Mouse (Mus musculus) left cerebral cortex, postnatal 14 days (tissue): ENCODE measurements around the gene Samd4b. TPM values are rescaled to one million over a fixed set of nuclear protein-coding genes. Genes with fewer than 3 reads are reported as not detected.
A peak's percentile ranks its signal among the peaks of the same experiment; 100 is the strongest.
"Not testable (repeated sequence)": the region's sequence is repeated elsewhere in the genome, so short reads cannot be mapped to it uniquely, and the experiment has no call there.

Experiments
- DNase-seq, 2 experiments: peaks; one replicate each; pipeline ENCODE4 v3.0.0; 2021 to 2022; ENCODE audit warnings: low spot score in 2 of 2, mixed read lengths in 1 of 2
- intact Hi-C: fragments of 180-260 bp; cut with DNase I; formaldehyde crosslinking; loops from one replicate; pipeline ENCODE4 v1.15.1; 2025
- long read RNA-seq, 2 experiments: library from polyadenylated mRNA; stranded (forward); transcript quantifications; one replicate each; pipeline ENCODE4 v2.0.0; 2021
- total RNA-seq, 2 experiments: library from RNA; stranded (reverse); gene quantifications; 2 replicates each; pipeline ENCODE4 v1.2.3; 2021

The Samd4b gene
- 10 to 100 TPM; 59.8 to 61.6 TPM for total RNA-seq
- long read RNA-seq, experiment 1, full-length matches to known transcripts = 24 of 45 reads
- long read RNA-seq, experiment 1, partial matches to known transcripts = 13 of 45 reads
- long read RNA-seq, experiment 1, other reads (novel, unspliced or antisense) = 8 of 45 reads
- long read RNA-seq, experiment 2, full-length matches to known transcripts = 17 of 38 reads
- long read RNA-seq, experiment 2, partial matches to known transcripts = 12 of 38 reads
- long read RNA-seq, experiment 2, other reads (novel, unspliced or antisense) = 9 of 38 reads

DNA sequence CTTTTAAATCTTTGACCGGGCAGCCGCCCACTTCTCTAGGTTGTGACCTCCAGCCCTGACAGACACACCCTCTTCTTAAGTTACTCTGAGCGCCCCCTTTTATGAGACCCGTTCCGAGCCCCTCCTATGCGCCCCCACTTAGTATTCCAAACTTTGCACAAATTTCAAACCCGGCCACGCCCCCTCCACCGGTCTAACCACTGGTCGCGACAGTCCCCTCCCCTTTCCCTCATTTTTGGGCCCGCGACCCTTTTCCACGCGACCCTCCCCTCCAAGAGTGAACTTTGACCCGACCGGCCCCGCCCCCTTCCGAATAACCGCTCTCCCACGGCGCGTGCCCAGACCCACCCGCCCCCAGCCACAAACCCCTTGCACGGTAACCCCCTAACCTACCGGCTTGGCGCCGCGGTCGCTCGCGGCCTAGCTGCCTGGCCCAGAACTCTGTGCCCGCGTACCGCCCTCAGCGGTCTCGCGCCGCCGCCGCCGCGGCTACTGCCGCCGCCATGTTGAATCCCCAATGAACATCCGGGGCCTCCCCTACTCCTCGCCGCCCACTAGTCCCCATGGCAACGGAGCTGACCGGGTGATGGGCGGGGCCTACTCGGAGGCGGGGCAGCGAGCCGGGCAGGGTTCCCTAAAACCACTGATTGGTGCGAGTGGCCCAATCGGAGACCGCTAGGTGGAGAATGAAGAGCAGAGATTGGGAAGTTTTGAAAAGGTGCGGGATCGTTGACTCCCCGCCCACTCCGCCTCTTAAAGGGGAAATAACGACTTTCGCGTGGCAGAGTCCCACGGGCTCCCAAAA lies at the start of gene Samd4b, which contains the start of gene Pak4:
Gene Samd4b, minus strand, starts transcription at position 503 of the 805 bp plus-strand sequence.
Gene Pak4, minus strand, starts transcription at position 544 of the 805 bp plus-strand sequence.
- intact Hi-C loops = no loop called here
- DNase-seq = peak; percentile 99

DNA sequence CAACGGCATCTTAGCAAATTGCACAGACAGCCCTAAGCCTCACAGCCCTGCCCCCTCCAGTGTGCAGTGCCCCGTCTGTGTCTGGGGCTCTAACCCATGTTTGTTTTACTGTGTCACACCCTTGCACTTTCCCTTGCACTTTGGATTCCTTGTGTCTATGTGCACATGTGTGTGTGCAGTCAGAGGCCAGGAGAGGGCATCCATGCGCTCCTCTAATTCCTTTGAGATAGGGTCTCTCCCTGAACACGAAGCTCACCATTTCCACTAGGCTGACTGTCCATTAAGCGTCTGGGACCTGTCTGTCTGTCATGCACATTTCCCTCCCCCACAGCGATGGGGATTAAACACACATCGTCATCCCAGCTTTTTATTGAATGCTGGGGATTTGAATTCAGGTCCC lies 49.1 kb upstream of the Samd4b start:
- DNase-seq = no peak
- intact Hi-C loops = no loop called here

DNA sequence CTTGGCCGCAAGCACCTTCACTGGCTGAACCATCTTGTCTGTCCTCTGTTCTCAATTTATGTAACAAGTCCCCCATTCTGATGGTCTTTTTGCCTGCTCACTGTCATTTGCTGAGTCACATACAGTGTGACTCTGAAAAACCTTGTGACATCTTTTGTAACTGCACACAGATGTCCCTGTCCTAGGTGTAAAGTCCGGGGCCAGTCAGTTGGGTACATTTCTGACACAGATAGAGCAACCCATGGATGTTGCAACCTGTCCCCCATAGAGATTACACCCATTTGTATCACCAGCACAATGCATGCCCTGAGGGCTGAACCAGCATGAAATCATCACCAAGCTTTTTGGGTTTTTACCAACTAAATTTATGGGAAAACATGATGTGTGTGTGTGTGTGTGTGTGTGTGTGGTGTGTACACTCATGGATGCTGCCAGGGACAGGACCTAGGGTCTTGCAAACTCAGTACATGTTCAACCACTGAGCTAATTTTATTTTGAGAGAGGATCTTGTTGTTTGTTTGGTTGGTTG lies 48.1 kb upstream of the Samd4b start:
- intact Hi-C loops = no loop called here
- no peak for DNase-seq

GRCm38 (mm10) chr7:28645366-28645765 lies 47.4 kb upstream of the Samd4b start:
- intact Hi-C loops = no loop called here
- no peak for DNase-seq

DNA sequence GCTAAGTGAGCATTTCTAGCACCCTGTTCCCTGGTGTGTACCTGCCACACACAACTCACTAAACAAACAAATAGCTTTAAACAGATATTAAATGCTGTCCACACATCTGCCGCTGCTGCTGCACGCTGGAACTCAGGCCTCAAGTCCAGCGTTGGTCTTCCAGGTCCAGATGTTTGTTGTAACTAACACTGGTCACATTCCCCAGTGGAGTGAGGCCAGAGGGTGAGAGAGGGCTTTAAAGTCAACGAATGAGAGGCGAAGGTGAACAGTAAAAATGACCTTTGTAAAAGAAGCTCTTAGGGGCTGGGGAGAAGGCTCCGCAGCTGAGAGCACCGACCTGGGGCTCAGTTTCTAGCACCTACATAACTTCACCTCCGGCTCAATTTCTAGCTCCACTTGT lies 43.6 kb upstream of the Samd4b start:
- intact Hi-C loops = no loop called here
- no peak for DNase-seq

DNA sequence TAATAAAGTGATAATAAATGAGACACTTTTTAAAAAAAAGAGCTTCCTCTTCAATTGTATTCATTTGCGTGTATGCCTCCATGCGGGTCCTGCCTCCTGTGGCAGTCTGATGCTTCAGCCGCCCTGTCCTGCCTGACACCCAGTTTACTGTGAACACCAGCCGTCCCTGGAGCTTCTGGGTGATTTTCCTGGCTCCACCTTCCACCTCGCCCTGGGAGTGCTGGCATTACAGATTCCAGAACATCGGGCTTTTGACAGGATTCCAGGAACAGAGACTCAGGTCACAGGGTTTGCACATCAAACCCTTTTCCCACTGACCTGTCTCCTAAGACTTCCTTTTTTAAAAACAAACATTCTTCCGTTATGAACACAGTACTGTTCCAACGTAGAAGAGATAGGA lies 39.6 kb upstream of the Samd4b start:
- intact Hi-C loops = no loop called here

GRCm38 (mm10) chr7:28634128-28634527 lies 36.2 kb upstream of the Samd4b start:
- intact Hi-C loops = no loop called here

More for the DNA sequence above, 39.6 kb upstream of the Samd4b start:
- no peak for DNase-seq

GRCm38 (mm10) chr7:28631073-28631472 lies 33.1 kb upstream of the Samd4b start, which contains the start of gene Acp7:
Gene Acp7, minus strand, starts transcription at chr7:28631332.
- DNase-seq = no peak
- intact Hi-C loops = no loop called here

More at GRCm38 (mm10) chr7:28634128-28634527, 36.2 kb upstream of the Samd4b start:
- no peak for DNase-seq

- intact Hi-C loops = no loop called here
Observed at GRCm38 (mm10) chr7:28624791-28625190, 26.8 kb upstream of the Samd4b start.

DNA sequence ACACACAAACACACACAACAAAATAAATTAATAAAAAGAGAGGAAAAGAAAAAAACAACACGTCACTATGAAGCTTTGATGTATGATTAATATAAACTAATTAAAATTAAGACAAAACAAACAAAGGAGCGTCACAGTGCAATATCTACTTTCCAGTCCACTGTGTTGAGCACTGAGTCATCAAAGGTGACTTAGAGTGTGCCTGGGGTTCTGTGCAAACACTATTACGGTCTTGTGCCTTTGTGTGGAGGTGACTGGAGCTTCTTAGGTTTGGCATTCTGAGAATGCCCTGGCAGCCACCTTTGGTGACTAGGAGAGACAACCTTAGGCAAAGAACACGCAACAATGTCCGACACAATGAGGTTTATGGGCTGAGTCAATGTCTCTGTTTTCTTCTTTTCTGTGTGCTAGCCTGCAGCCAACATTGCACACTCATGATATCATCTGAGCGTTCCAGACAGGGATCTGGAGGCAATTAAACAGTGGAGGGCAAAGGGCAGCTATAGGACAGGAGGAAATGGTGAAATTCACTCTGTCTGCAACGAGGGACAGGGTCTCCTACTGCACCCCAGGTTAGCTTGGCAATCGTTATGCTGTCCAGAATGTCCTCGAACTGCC lies 21.3 kb upstream of the Samd4b start:
- DNase-seq = no peak

More at GRCm38 (mm10) chr7:28624791-28625190, 26.8 kb upstream of the Samd4b start:
- no peak for DNase-seq

GRCm38 (mm10) chr7:28605951-28606350 lies 8.0 kb upstream of the Samd4b start:
- no peak for DNase-seq
- intact Hi-C loops = no loop called here

More for the DNA sequence above, 21.3 kb upstream of the Samd4b start:
- intact Hi-C loops = no loop called here

- not testable (repeated sequence) for DNase-seq
- intact Hi-C loops = loop anchor here (5.0 kb wide), 1 partner anchor 124 kb away; no protein-coding TSS in a partner anchor
Observed at GRCm38 (mm10) chr7:28603788-28604187, 5.8 kb upstream of the Samd4b start.

- DNase-seq = no peak
- intact Hi-C loops = loop anchor here (5.0 kb wide), 1 partner anchor 124 kb away; no protein-coding TSS in a partner anchor
Observed at GRCm38 (mm10) chr7:28603136-28603535, 5.2 kb upstream of the Samd4b start.

DNA sequence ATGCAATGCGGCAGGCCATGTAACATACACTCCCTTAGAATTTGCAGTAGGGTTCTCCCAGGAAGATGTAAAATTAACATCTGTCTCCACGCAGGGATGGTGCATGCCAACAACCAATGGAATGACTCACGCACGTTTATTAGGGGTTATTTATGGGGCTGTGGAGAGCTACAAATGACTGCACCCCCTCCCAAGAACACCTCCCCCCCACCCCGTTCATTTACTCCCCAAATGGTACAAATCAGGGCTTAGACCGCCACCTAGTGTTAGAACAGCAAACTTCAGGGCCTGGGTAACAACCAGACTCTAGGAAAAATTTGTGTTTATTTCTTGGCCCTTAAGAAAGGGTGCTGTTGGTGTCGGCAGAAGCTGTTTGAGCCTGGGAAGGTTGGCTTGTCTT lies 3.7 kb upstream of the Samd4b start:
- intact Hi-C loops = loop anchor here (1.0 to 5.0 kb wide), 4 partner anchors 33 to 165 kb away; partner anchors contain the start of gene Gmfg
- DNase-seq = peak; percentile 77 to 83

DNA sequence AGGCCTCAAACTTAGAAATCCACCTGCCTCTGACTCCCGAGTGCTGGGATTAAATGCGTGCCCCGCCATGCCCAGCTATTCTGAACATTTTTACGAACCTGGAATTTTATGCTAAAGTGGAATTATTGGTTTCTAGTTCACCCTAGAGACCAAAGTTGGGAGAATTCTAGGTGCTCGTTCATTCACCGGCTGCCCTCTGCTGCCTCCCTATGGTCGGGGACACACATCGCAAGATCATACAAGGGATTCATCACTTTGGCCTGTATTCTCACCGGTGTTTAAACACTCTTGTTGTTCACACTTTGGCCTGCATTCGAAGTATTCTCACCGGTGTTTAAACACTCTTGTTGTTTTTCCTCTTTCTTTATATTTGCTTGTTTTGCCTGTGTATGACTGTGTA lies 3.1 kb upstream of the Samd4b start:
- peak; percentile 68 to 76 for DNase-seq
- intact Hi-C loops = loop anchor here (1.0 to 5.0 kb wide), 4 partner anchors 33 to 164 kb away; partner anchors contain the start of gene Gmfg

- no peak for DNase-seq
- intact Hi-C loops = no loop called here
Observed at GRCm38 (mm10) chr7:28598951-28599350, 1.0 kb upstream of the Samd4b start.

DNA sequence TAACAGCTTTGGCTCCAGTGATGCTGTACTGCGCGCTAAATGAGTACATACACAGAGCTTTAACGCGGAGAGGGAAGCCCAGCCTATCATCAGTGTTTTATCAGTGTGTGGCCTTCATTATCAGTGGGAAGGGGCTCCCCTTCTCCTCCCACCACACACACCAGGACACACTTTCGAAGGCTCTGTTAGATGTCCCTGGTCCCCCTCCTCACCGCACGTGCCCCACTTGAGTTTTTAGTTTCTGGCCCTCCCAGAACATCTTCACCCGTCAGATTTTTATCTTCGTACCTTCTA lies 720 bp downstream of the Samd4b start:
- DNase-seq = no peak
- intact Hi-C loops = no loop called here

DNA sequence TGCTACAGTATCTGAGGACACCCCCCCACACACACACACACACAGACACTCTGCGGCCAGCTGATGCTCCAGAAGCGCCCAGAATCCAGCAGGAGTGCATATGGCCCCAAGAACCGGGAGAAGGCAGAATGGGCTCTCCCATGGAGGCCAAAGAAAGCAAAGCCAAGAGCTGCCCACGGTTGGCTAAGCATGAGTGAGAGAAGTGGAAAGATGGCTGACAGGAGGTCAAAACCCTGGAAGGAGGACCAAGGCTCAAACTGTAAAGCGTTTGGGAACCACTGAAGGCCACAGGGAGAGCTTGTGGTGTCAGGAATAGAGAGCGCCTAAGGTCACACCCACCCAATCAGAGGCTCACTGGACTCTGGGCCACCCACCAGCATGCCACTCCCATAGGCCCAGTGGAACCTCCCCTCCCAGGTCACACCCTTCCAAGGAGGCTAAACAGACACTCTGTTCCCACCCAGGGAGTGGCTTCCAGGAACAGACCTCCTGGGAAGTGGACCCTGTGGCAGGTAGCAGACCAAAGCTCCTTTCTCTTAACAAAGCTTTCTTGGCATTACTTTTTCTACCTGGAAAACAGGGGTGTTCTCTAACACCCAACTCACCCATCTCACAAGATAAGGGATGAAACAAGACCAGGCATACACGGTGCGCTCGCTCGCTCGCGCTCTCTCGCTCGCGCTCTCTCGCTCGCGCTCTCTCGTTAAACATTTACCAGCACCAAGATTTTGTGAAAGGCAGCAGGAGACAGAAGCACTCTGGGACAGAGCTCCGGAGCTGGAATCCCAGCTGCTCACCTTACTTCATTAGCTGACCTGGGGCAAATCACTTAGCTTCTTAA lies 1.3 kb downstream of the Samd4b start:
- DNase-seq = no peak
- intact Hi-C loops = no loop called here
